Mouse (Mus musculus): Measurements from ENCODE around the gene Pola2.

- no peak for TF ChIP-seq POLR2A (IDR thresholded peaks at IDR 0.05; ENCODE audit: control insufficient read depth, extremely low read depth, insufficient read depth, low read length, poor library complexity)
- TF ChIP-seq CTCF (IDR thresholded peaks at IDR 0.05; ENCODE audit: borderline replicate concordance, control insufficient read depth, extremely low read depth, insufficient read depth, low read length, poor library complexity), result no peak
Measured at GRCm38 (mm10) chr19:5911430-5912102, 52.4 kb downstream of the Pola2 start.

Measured in thymus, adult 2 months (tissue).